Mouse (Mus musculus): ENCODE data around the gene 4930595D18Rik. TPM values are rescaled to one million over a fixed set of nuclear protein-coding genes. Genes with fewer than 3 reads are reported as not detected.

Gene 4930595D18Rik
- total and polyA plus RNA-seq, 3 experiments, result 0.35 TPM; not detected in 2

- DNase-seq (ENCODE audit: low read depth, low spot score), result no peak
- Histone ChIP-seq H3K36me3 (ENCODE audit: control insufficient read depth in 1 of 2, insufficient read depth in 2 of 2, low read length in 2 of 2) (no peaks in the 10 kb centered on the region), H3K79me2 (ENCODE audit: control insufficient read depth, insufficient read depth, low read length, poor library complexity) (no peaks in the 10 kb centered on the region), H3K9ac (ENCODE audit: control insufficient read depth, low read depth, low read length, poor library complexity, severe bottlenecking) (no peak overlapping the region), H3K4me1 (ENCODE audit: control insufficient read depth in 1 of 2, insufficient read depth in 2 of 2, low read length in 2 of 2) (peaks cover 0 to 6% of the 10 kb centered on the region in 2 experiments; a peak in 1 of 4 replicates), H3K27ac (ENCODE audit: control insufficient read depth, low read depth, low read length) (no peak overlapping the region), H3K27me3 (ENCODE audit: control insufficient read depth in 1 of 2, insufficient read depth in 2 of 2, low read length in 2 of 2) (no peaks in the 10 kb centered on the region), H3K9me3 (replicated peaks; ENCODE audit: insufficient read depth, low read length) (no peaks in the 10 kb centered on the region), H3K4me3 (ENCODE audit: control insufficient read depth in 1 of 2, insufficient read depth in 1 of 2, low read depth in 2 of 2, low read length in 2 of 2) (no peak overlapping the region)
- TF ChIP-seq RAD21 (IDR thresholded peaks at IDR 0.05; ENCODE audit: low read depth, low read length), result no peak
- no peak for TF ChIP-seq UBTF (IDR thresholded peaks at IDR 0.05; ENCODE audit: borderline replicate concordance, insufficient read depth, low read depth, low read length)
- no peak for TF ChIP-seq POLR2AphosphoS5 (IDR thresholded peaks at IDR 0.05; ENCODE audit: borderline replicate concordance, low read depth, low read length)
- no peak for TF ChIP-seq MAFK (IDR thresholded peaks at IDR 0.05; ENCODE audit: borderline replicate concordance, low read depth, low read length)
- TF ChIP-seq NELFE (IDR thresholded peaks at IDR 0.05; ENCODE audit: low read depth, low read length), result no peak
- no peak for TF ChIP-seq MXI1 (IDR thresholded peaks at IDR 0.05; ENCODE audit: low read depth, low read length)
- no peak for TF ChIP-seq E2F4 (IDR thresholded peaks at IDR 0.05; ENCODE audit: borderline replicate concordance, low read depth, low read length)
- no peak for TF ChIP-seq ZKSCAN1 (IDR thresholded peaks at IDR 0.05; ENCODE audit: low read depth, low read length)
- no peak for TF ChIP-seq CTCF (IDR thresholded peaks at IDR 0.05 in 2 of 3, conservative IDR thresholded peaks at IDR 0.05 in 1 of 3; ENCODE audit: control insufficient read depth in 1 of 3, insufficient read depth in 1 of 3, low read depth in 2 of 3, low read length in 3 of 3, poor library complexity in 1 of 3, severe bottlenecking in 1 of 3)
- TF ChIP-seq ETS1 (IDR thresholded peaks at IDR 0.05; ENCODE audit: low read depth, low read length), result no peak
- TF ChIP-seq MYC (IDR thresholded peaks at IDR 0.05; ENCODE audit: low read depth, low read length), result no peak
- no peak for TF ChIP-seq SIN3A (IDR thresholded peaks at IDR 0.05; ENCODE audit: low read length)
- TF ChIP-seq TCF12 (IDR thresholded peaks at IDR 0.05; ENCODE audit: low read depth, low read length), result no peak
- TF ChIP-seq CHD1 (IDR thresholded peaks at IDR 0.05; ENCODE audit: low read depth, low read length), result no peak
- no peak for TF ChIP-seq ZC3H11A (IDR thresholded peaks at IDR 0.05; ENCODE audit: low read depth, low read length)
These were observed 39.0 kb downstream of the 4930595D18Rik start for GRCm38 (mm10) chr12:111145269-111145668.

- Histone ChIP-seq H3K9me3 (replicated peaks; ENCODE audit: insufficient read depth, low read length) (no peaks in the 10 kb centered on the region), H3K4me3 (ENCODE audit: control insufficient read depth in 1 of 2, insufficient read depth in 1 of 2, low read depth in 2 of 2, low read length in 2 of 2) (no peak overlapping the region), H3K9ac (ENCODE audit: control insufficient read depth, low read depth, low read length, poor library complexity, severe bottlenecking) (no peak overlapping the region), H3K36me3 (ENCODE audit: control insufficient read depth in 1 of 2, insufficient read depth in 2 of 2, low read length in 2 of 2) (no peaks in the 10 kb centered on the region), H3K4me1 (ENCODE audit: control insufficient read depth in 1 of 2, insufficient read depth in 2 of 2, low read length in 2 of 2) (peaks cover 0 to 6% of the 10 kb centered on the region in 2 experiments; a peak in 1 of 4 replicates), H3K27ac (ENCODE audit: control insufficient read depth, low read depth, low read length) (no peak overlapping the region), H3K79me2 (ENCODE audit: control insufficient read depth, insufficient read depth, low read length, poor library complexity) (no peaks in the 10 kb centered on the region), H3K27me3 (ENCODE audit: control insufficient read depth in 1 of 2, insufficient read depth in 2 of 2, low read length in 2 of 2) (no peaks in the 10 kb centered on the region)
- TF ChIP-seq RCOR1 (IDR thresholded peaks at IDR 0.05; ENCODE audit: low read depth, low read length) (no peak), SIN3A (IDR thresholded peaks at IDR 0.05; ENCODE audit: low read length) (no peak), KAT2A (conservative IDR thresholded peaks at IDR 0.05; ENCODE audit: low read depth, low read length) (no peak), ETS1 (IDR thresholded peaks at IDR 0.05; ENCODE audit: low read depth, low read length) (no peak), CTCF (IDR thresholded peaks at IDR 0.05 in 2 of 3, conservative IDR thresholded peaks at IDR 0.05 in 1 of 3; ENCODE audit: control insufficient read depth in 1 of 3, insufficient read depth in 1 of 3, low read depth in 2 of 3, low read length in 3 of 3, poor library complexity in 1 of 3, severe bottlenecking in 1 of 3) (no peak), SMC3 (IDR thresholded peaks at IDR 0.05; ENCODE audit: low read depth, low read length) (no peak), HCFC1 (IDR thresholded peaks at IDR 0.05; ENCODE audit: low read depth, low read length) (no peak), NELFE (IDR thresholded peaks at IDR 0.05; ENCODE audit: low read depth, low read length) (no peak), CHD1 (IDR thresholded peaks at IDR 0.05; ENCODE audit: low read depth, low read length) (no peak)
- DNase-seq (ENCODE audit: low read depth, low spot score), result no peak
These were observed 39.7 kb downstream of the 4930595D18Rik start for GRCm38 (mm10) chr12:111144598-111144997.

All from MEL (cell line).